Mouse (Mus musculus) midbrain, embryonic 12.5 days (tissue): ENCODE measurements around the gene Pnpla6. TPM values are rescaled to one million over a fixed set of nuclear protein-coding genes. Genes with fewer than 3 reads are reported as not detected.

Experiments
- ATAC-seq: fragments of 200-750 bp; cut with Nextera tagmentation; 2 replicates; pipeline ENCODE4 v1.8.0; 2017; ENCODE audit warnings: low read depth, moderate TSS enrichment, moderate library complexity; ENCODE audit not compliant: low FRiP score
- H3K27ac ChIP-seq: fragments of 300-500 bp; sonication (generic); replicated peaks from 2 replicates; pipeline ENCODE4 v1.5.1; 2016; ENCODE audit warnings: mild to moderate bottlenecking
- H3K27me3 ChIP-seq: fragments of 300-500 bp; sonication (generic); 2 replicates; pipeline ENCODE4 v1.6.1; 2016; ENCODE audit warnings: mild to moderate bottlenecking
- H3K36me3 ChIP-seq: fragments of 300-500 bp; sonication (generic); 2 replicates; pipeline ENCODE4 v1.6.1; 2016
- H3K4me1 ChIP-seq: fragments of 300-500 bp; sonication (generic); 2 replicates; pipeline ENCODE4 v1.6.1; 2016
- H3K4me2 ChIP-seq: fragments of 300-500 bp; sonication (generic); replicated peaks from 2 replicates; pipeline ENCODE4 v1.6.1; 2016; ENCODE audit warnings: mild to moderate bottlenecking, moderate library complexity
- H3K4me3 ChIP-seq: fragments of 300-500 bp; sonication (generic); 2 replicates; pipeline ENCODE4 v1.5.1; 2016; ENCODE audit warnings: mild to moderate bottlenecking
- H3K9ac ChIP-seq: fragments of 300-500 bp; sonication (generic); replicated peaks from 2 replicates; pipeline ENCODE4 v1.6.1; 2016; ENCODE audit warnings: mild to moderate bottlenecking, moderate library complexity
- H3K9me3 ChIP-seq: fragments of 300-500 bp; sonication (generic); 2 replicates; pipeline ENCODE4 v1.6.1; 2016; ENCODE audit warnings: mild to moderate bottlenecking
- WGBS: fragments of 180-500 bp; shearing (Covaris S2); methylation state at CpG from one replicate; pipeline ENCODE4 v1.1.7; 2016; 5-methylcytosine and 5-hydroxymethylcytosine counted together
- polyA plus RNA-seq: library from polyadenylated mRNA; unstranded; fragments of >200 nt; fragmentation: Nextera tagmentation; extraction: Ambion mirVana; gene quantifications from 2 replicates; pipeline ENCODE4 v1.2.1, GENCODE M21; 2016

Gene Pnpla6
- 30.5 and 35.0 TPM in 2 replicates for polyA plus RNA-seq

GRCm38 (mm10) chr8:3515260-3515671 lies at the start of gene Pnpla6:
Gene Pnpla6 (plus strand): TSS chr8:3515384.
- Histone ChIP-seq H3K27me3 (no peaks in the 10 kb centered on the region), H3K36me3 (peaks cover 35% of the 10 kb centered on the region), H3K9ac (peak within 1 kb of the TSS; percentile 63), H3K9me3 (no peaks in the 10 kb centered on the region), H3K27ac (peak within 1 kb of the TSS; percentile 68), H3K4me2 (peak within 1 kb of the TSS; percentile 95), H3K4me1 (peaks cover 12% of the 10 kb centered on the region; the same call in 1 of the 2 replicates), H3K4me3 (peak within 1 kb of the TSS; percentile 57)
- WGBS = under 1% methylated on average over 25 of the region's 25 CpGs
- peak; percentile 76 for ATAC-seq

DNA sequence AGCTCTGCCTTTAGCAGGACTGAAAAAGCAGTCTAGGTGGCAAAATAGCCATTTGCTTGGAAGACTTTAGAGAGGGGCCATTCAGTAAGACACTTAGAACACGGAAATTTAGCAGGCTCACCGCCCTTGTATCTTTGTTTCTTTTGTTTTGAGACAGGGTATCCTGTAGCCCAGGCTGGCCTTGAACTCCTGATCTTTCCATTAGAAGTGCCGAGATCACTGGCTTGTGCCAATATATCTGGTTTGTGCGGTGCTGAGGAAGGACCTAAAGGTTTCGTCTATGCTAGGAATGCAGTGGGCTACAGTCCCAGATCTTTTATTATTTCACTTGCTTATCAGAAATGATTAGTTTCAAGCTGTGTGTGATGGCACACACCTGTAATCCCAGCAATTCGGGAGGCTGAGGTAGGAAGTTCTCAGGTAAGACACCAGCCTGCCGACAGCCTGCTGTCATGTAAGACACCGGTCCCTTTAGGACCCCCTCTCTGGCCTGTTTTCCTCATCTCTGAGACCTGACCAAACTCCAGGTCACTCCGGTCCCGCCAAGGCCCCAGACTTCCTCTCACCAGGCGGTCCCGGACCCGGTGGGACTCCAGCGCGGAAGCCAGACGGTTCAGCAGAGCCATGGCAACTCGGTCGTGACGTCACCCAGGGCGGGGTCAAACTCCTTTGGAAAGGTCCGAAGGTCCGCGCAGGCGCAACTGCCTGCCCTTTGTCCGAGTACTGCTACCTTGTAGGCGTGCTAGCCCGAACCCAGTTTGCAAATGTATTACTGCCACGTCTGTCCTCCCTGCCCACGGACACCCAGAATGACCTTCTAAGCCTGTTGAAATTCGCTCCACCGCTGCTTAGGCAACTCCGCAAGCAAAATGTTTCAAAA lies 47.9 kb upstream of the Pnpla6 start, which contains the start of gene Pex11g:
Pex11g (minus strand) TSS at position 675 of the 880 bp plus-strand sequence.
- peak within 1 kb of the TSS; percentile 44 for H3K4me3 ChIP-seq
- peak within 1 kb of the TSS; percentile 81 for H3K27ac ChIP-seq
- WGBS = 9% methylated on average over 32 of the region's 32 CpGs
- H3K4me1 ChIP-seq = 0 out of 2 replicates have a peak, but pooled peaks cover 9% of the 10 kb centered on the region
- H3K27me3 ChIP-seq = no peaks in the 10 kb centered on the region
- no peaks in the 10 kb centered on the region for H3K36me3 ChIP-seq
- peak within 1 kb of the TSS; percentile 57 for H3K9ac ChIP-seq
- H3K4me2 ChIP-seq = peak within 1 kb of the TSS; percentile 57
- H3K9me3 ChIP-seq = no peaks in the 10 kb centered on the region
- peak; percentile 92 for ATAC-seq

- WGBS = 50% methylated on average over 9 of the region's 9 CpGs
- no peak for ATAC-seq
- Histone ChIP-seq H3K4me1 (0 out of 2 replicates have a peak, but pooled peaks cover 9% of the 10 kb centered on the region), H3K9me3 (no peaks in the 10 kb centered on the region), H3K36me3 (no peaks in the 10 kb centered on the region), H3K4me2 (peak overlapping the region; percentile 57), H3K27me3 (no peaks in the 10 kb centered on the region), H3K9ac (peak overlapping the region; percentile 57), H3K27ac (peak overlapping the region; percentile 81), H3K4me3 (peak overlapping the region; percentile 44)
These were observed 47.2 kb upstream of the Pnpla6 start for GRCm38 (mm10) chr8:3467886-3468545.

GRCm38 (mm10) chr8:3468838-3469237 lies 46.3 kb upstream of the Pnpla6 start:
- H3K9me3 ChIP-seq = no peaks in the 10 kb centered on the region
- no peak for ATAC-seq
- H3K4me2 ChIP-seq = no peak overlapping the region
- 95% methylated on average over 1 of the region's 1 CpGs for WGBS
- H3K9ac ChIP-seq = no peak overlapping the region
- H3K4me3 ChIP-seq = no peak overlapping the region
- no peaks in the 10 kb centered on the region for H3K36me3 ChIP-seq
- H3K4me1 ChIP-seq = 0 out of 2 replicates have a peak, but pooled peaks cover 9% of the 10 kb centered on the region
- no peak overlapping the region for H3K27ac ChIP-seq
- no peaks in the 10 kb centered on the region for H3K27me3 ChIP-seq

- no peak for ATAC-seq
- peaks cover 4% of the 10 kb centered on the region for H3K27me3 ChIP-seq
- H3K36me3 ChIP-seq = no peaks in the 10 kb centered on the region
These were observed 44.6 kb upstream of the Pnpla6 start, which contains the start of gene Tex45 for GRCm38 (mm10) chr8:3470562-3470961. Gene Tex45 (plus strand): TSS chr8:3470862.

DNA sequence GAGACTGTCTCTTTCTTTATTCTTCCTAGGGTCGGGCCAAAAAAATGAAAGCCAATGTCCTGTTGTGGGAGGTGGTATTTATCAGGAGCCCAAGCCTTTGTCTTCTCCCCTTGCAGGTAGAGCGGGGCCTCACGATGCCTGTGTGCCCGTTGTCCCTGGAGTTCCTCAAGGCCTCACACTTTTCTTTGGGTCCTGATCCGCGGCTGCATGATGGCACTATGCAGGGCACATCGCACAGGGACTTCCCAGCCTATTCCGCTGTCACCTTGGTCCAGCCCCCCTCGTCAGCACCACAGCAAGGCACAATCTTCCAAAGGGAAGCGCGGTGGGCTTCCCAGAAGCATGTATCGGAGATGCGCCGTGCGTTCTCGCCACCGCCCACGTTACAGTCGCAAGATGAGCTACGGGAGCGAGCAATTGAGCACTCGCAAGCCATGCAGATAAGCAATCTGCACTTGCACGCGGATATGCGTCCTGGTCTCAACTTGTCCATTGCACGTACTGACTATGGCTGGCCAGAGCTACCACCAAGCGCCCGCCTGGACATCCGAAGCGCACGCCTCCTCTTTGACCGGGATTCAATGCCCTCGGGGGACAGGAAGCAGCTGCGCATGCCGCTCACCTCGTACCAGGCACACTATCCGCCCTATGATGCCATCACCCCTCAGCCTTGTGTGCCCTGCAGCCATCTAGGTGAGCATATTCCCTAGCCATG lies 39.3 kb upstream of the Pnpla6 start:
- no peaks in the 10 kb centered on the region for H3K9me3 ChIP-seq
- H3K4me2 ChIP-seq = peak overlapping the region; percentile 47
- WGBS = 33% methylated on average over 37 of the region's 37 CpGs
- H3K4me3 ChIP-seq = peak overlapping the region; percentile 28
- ATAC-seq = peak; percentile 49
- no peak overlapping the region for H3K27ac ChIP-seq
- H3K36me3 ChIP-seq = no peaks in the 10 kb centered on the region
- H3K4me1 ChIP-seq = no peaks in the 10 kb centered on the region
- H3K9ac ChIP-seq = 0 out of 2 replicates have a peak overlapping the region, but pooled peaks have one; percentile 46
- H3K27me3 ChIP-seq = peaks cover 26% of the 10 kb centered on the region

More at GRCm38 (mm10) chr8:3470562-3470961, 44.6 kb upstream of the Pnpla6 start, which contains the start of gene Tex45:
- H3K9ac ChIP-seq = no peak within 1 kb of the TSS
- H3K9me3 ChIP-seq = no peaks in the 10 kb centered on the region
- H3K4me1 ChIP-seq = 0 out of 2 replicates have a peak, but pooled peaks cover 9% of the 10 kb centered on the region
- no peak within 1 kb of the TSS for H3K27ac ChIP-seq
- no peak within 1 kb of the TSS for H3K4me2 ChIP-seq
- H3K4me3 ChIP-seq = no peak within 1 kb of the TSS

DNA sequence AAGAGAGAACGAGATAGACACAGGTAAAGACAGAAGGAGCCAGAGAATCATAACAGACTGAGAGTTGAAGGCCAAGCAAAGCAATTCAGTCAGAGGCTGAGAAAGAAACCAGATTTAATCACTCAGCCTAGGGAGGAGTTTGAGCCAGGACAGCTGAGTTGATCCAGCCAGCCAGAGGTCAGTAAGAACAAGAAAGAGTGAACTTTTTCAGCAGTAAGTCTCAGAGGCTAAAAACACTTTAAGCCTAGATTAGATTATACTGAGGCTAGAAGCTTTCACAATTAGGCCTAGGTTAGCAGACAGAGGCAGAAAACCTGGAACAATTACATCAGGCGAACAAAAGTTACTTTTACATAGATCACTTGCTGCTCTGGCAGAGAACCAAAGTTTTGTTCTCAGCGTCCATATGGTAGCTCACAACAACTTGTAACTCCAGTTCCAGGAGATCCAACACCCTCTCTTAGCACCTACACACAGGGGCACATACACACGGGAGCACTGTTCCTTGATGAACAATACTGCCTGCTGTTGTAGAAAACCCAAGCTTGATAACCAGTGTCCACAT lies 34.9 kb upstream of the Pnpla6 start:
- Histone ChIP-seq H3K27me3 (peaks cover 24% of the 10 kb centered on the region), H3K9me3 (no peaks in the 10 kb centered on the region), H3K9ac (no peak overlapping the region), H3K4me2 (no peak overlapping the region), H3K4me3 (no peak overlapping the region), H3K36me3 (no peaks in the 10 kb centered on the region), H3K4me1 (no peaks in the 10 kb centered on the region), H3K27ac (no peak overlapping the region)
- ATAC-seq = no peak
- WGBS = 80% methylated on average over 4 of the region's 4 CpGs

GRCm38 (mm10) chr8:3481605-3482004 lies 33.6 kb upstream of the Pnpla6 start:
- no peak overlapping the region for H3K9ac ChIP-seq
- H3K4me1 ChIP-seq = no peaks in the 10 kb centered on the region
- no peaks in the 10 kb centered on the region for H3K9me3 ChIP-seq
- no peak for ATAC-seq
- no peak overlapping the region for H3K4me2 ChIP-seq
- 69% methylated on average over 5 of the region's 5 CpGs for WGBS
- H3K36me3 ChIP-seq = no peaks in the 10 kb centered on the region
- H3K4me3 ChIP-seq = no peak overlapping the region
- H3K27me3 ChIP-seq = peaks cover 11% of the 10 kb centered on the region
- H3K27ac ChIP-seq = no peak overlapping the region

GRCm38 (mm10) chr8:3482240-3482740 lies 32.9 kb upstream of the Pnpla6 start:
- Histone ChIP-seq H3K9me3 (no peaks in the 10 kb centered on the region), H3K4me1 (no peaks in the 10 kb centered on the region), H3K9ac (no peak overlapping the region), H3K4me2 (no peak overlapping the region), H3K27ac (no peak overlapping the region), H3K36me3 (no peaks in the 10 kb centered on the region), H3K4me3 (no peak overlapping the region), H3K27me3 (0 out of 2 replicates have a peak, but pooled peaks cover 6% of the 10 kb centered on the region)
- WGBS = 92% methylated on average over 22 of the region's 22 CpGs
- no peak for ATAC-seq

DNA sequence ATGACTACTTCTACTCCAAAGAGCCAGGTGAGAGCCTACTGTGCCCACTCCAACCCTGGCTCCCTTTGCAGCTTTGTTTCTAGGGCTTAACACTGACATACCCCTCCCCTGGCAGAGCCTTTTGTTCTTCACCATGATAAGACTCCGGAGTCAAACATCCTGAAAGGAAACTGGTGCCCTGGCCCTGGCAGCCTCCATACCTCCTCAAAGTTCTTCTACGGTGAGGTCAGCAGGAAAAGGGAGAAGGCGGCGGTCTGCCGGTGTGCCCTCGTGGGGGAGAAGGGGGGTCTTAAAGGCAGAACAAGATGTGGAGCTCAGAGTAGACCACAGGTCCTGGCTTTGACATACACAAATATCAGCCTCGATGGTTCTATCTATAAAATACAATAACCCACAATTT lies 31.6 kb upstream of the Pnpla6 start:
- 91% methylated on average over 7 of the region's 7 CpGs for WGBS
- ATAC-seq = no peak

DNA sequence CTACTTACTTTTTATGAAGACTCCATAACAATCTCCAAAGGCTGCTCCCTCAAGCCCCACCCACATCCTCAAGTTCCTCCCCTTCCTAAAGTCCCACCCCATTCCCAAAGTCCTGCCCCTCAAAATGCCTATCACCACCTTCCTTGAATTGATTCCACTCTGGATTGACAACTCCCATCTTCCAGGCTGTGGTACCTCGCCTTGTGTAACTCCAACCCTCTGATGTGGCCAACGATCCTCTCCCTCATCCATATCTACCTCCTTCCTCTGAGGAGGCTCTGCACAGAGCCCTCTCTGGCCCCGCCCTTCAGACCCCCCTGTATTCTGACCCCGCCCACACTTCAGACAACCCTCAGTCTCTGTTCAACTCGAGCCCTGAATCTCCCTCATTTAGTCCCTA lies 30.0 kb upstream of the Pnpla6 start:
- no peak overlapping the region for H3K4me2 ChIP-seq
- ATAC-seq = 0 out of 2 replicates have a peak, but pooled peaks have one; percentile 49
- H3K4me3 ChIP-seq = no peak overlapping the region
- no peaks in the 10 kb centered on the region for H3K27me3 ChIP-seq
- no peaks in the 10 kb centered on the region for H3K36me3 ChIP-seq
- no peaks in the 10 kb centered on the region for H3K9me3 ChIP-seq
- no peaks in the 10 kb centered on the region for H3K4me1 ChIP-seq
- H3K27ac ChIP-seq = no peak overlapping the region
- WGBS = 40% methylated on average over 5 of the region's 5 CpGs
- no peak overlapping the region for H3K9ac ChIP-seq

More for the DNA sequence above, 31.6 kb upstream of the Pnpla6 start:
- Histone ChIP-seq H3K4me1 (no peaks in the 10 kb centered on the region), H3K9ac (no peak overlapping the region), H3K27me3 (no peaks in the 10 kb centered on the region), H3K4me3 (no peak overlapping the region), H3K9me3 (no peaks in the 10 kb centered on the region), H3K27ac (no peak overlapping the region), H3K4me2 (no peak overlapping the region), H3K36me3 (no peaks in the 10 kb centered on the region)
